Mouse (Mus musculus): ENCODE results near the gene Krt222.

DNA sequence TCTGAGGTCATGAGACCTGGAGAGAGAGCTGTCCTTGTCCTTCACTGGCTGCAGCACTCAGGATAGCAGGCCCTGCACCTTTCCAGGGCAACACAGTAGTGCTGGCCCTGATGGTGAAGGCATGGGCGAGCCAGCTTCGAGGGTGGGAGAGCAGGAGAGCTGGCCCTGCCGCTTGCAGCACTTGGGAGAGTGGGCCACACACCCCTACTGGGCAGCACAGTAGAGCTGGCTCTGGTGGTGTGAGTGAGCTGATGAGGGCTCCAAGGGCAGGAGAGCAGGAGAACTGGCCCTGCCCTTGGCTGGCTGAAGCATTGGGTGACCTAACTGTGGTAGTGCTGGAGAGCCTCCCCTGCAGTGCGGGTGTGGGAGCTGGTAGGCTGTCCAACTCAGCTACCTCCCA lies 28.8 kb upstream of the Krt222 start:
- TF ChIP-seq CTCF (IDR thresholded peaks at IDR 0.05; ENCODE audit: low read depth) = no peak
- TF ChIP-seq EP300 (IDR thresholded peaks at IDR 0.05; ENCODE audit: low read depth) = no peak

All from heart, postnatal 0 days (tissue).